In the genomic region with DNA sequence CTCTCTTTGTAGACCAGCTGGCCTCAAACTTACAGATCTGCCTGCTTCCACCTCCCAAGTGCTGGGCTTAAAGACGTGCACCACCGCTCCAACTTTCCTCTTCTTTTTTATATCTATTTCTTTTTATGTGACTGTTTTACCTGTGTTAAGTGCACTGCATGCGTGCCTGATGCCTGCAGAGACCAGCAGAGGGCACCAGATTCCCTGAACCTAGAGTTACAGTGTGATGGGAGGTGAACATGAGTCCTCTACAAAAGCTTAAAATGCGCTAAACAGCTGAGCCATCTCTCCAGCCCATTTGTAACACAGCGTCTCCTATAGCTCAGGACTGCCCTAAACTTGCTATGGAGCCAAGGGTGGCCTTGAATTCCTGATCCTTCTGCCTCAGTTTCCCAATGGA, we compare ENCODE assay signal across 8 mouse cellular contexts. TPM values are rescaled to one million over a fixed set of nuclear protein-coding genes. Genes with fewer than 3 reads are reported as not detected.
DNase-seq lines count a peak whose midpoint lies in the region; ATAC-seq and TF ChIP-seq lines count a peak whose summit lies in the region.

No protein-coding gene starts in this region.

- no peaks in the 10 kb centered on the region for H3K36me3 ChIP-seq in kidney, adult 2 months (ENCODE audit: control insufficient read depth, insufficient read depth, low read length)
- H3K36me3 ChIP-seq in kidney, embryonic 15.5 days, result no peaks in the 10 kb centered on the region
- H3K36me3 ChIP-seq in forebrain, embryonic 11.5 days (ENCODE audit: control insufficient read depth, insufficient read depth, low read length), result no peaks in the 10 kb centered on the region

- no peaks in the 10 kb centered on the region; the same call in 1 of the 2 replicates for H3K9me3 ChIP-seq in kidney, embryonic 15.5 days (replicated peaks)
- H3K9me3 ChIP-seq in forebrain, embryonic 11.5 days (ENCODE audit: control insufficient read depth, low read length), result no peaks in the 10 kb centered on the region; the same call in 1 of the 2 replicates

- DNase-seq in kidney, adult 2 months, result peak; percentile 34
- DNase-seq in NIH3T3 (ENCODE audit: low read depth), result peak; percentile 71
- peak; percentile 34 for DNase-seq in retina, postnatal 1 day
- no peak for DNase-seq in testis, postnatal 14 days (ENCODE audit: low spot score)
- no peak for DNase-seq in forebrain, embryonic 11.5 days (ENCODE audit: low spot score)
- DNase-seq in ovary, adult 18-20 months (ENCODE audit: low spot score), result no peak

- no peaks in the 10 kb centered on the region for H3K4me1 ChIP-seq in kidney, adult 2 months (ENCODE audit: control insufficient read depth, insufficient read depth, low read length)
- H3K4me1 ChIP-seq in kidney, embryonic 15.5 days, result peaks cover 5% of the 10 kb centered on the region
- no peaks in the 10 kb centered on the region for H3K4me1 ChIP-seq in forebrain, embryonic 11.5 days (replicated peaks; ENCODE audit: control insufficient read depth, insufficient read depth, low read length)

- no peak for TF ChIP-seq POLR2A in kidney, adult 2 months (IDR thresholded peaks at IDR 0.05; ENCODE audit: low read depth, low read length)

- peak; percentile 80 for TF ChIP-seq CTCF in kidney, adult 2 months (conservative IDR thresholded peaks at IDR 0.05; ENCODE audit: insufficient read depth, insufficient read length, low read depth, low read length)

- no peaks in the 10 kb centered on the region for H3K27me3 ChIP-seq in kidney, adult 2 months (replicated peaks; ENCODE audit: control insufficient read depth, insufficient read depth, low read length)
- H3K27me3 ChIP-seq in kidney, embryonic 15.5 days, result peaks cover 27% of the 10 kb centered on the region
- H3K27me3 ChIP-seq in forebrain, embryonic 11.5 days (ENCODE audit: control insufficient read depth, insufficient read depth, low read length), result no peaks in the 10 kb centered on the region

- H3K4me2 ChIP-seq in kidney, embryonic 15.5 days, result no peak overlapping the region
- H3K4me2 ChIP-seq in forebrain, embryonic 11.5 days (ENCODE audit: low read depth, low read length, severe bottlenecking), result no peak overlapping the region

- H3K9ac ChIP-seq in kidney, embryonic 15.5 days, result no peak overlapping the region
- H3K9ac ChIP-seq in forebrain, embryonic 11.5 days (ENCODE audit: low read length), result no peak overlapping the region

- 65% methylated on average over 5 of the region's 5 CpGs for WGBS in kidney, adult 2 months
- 60% methylated on average over 5 of the region's 5 CpGs for WGBS in kidney, embryonic 15.5 days
- WGBS in forebrain, embryonic 11.5 days, result 60% methylated on average over 5 of the region's 5 CpGs

- H3K27ac ChIP-seq in kidney, adult 2 months (ENCODE audit: insufficient read depth, low read depth, low read length), result no peak overlapping the region
- no peak overlapping the region for H3K27ac ChIP-seq in kidney, embryonic 15.5 days
- H3K27ac ChIP-seq in forebrain, embryonic 11.5 days (ENCODE audit: low read depth, low read length), result no peak overlapping the region

- no peak overlapping the region for H3K4me3 ChIP-seq in kidney, adult 2 months (ENCODE audit: insufficient read depth, low read depth, low read length)
- no peak overlapping the region for H3K4me3 ChIP-seq in kidney, embryonic 15.5 days (replicated peaks)
- H3K4me3 ChIP-seq in forebrain, embryonic 11.5 days (ENCODE audit: low read depth, low read length), result no peak overlapping the region

- no peak for ATAC-seq in kidney, embryonic 15.5 days (replicated peaks; ENCODE audit: low FRiP score)
- ATAC-seq in erythroblast, adult 5-6 weeks (replicated peaks; ENCODE audit: low FRiP score, poor library complexity, severe bottlenecking), result peak; percentile 86
- no peak for ATAC-seq in forebrain, embryonic 11.5 days (replicated peaks; ENCODE audit: low FRiP score)

RNA-seq across cellular contexts. Expression of a gene that starts 9.9 kb away (rescaled TPM):
- 0.09 and 0.12 TPM in 2 replicates for polyA plus RNA-seq in kidney, adult 2 months (2012; rRNA removed)
- polyA plus RNA-seq in kidney, embryonic 15.5 days (2015; fragmentation: Nextera tagmentation; extraction: Ambion mirVana), result 0.27 and 0.39 TPM in 2 replicates
- total RNA-seq in erythroblast, adult 5-6 weeks (2015; ENCODE audit: low replicate concordance), result 0.42 TPM in 1 of 2 replicates, not detected in the other
- 0.17 and 0.28 TPM in 2 replicates for total RNA-seq in erythroblast, adult 5-6 weeks (2017; ENCODE audit: low replicate concordance)
- 0.19 and 0.28 TPM in 2 replicates for polyA plus RNA-seq in forebrain, embryonic 11.5 days (2014; fragmentation: Nextera tagmentation; extraction: Ambion mirVana)

RNA-seq across cellular contexts. Expression of a gene that starts 10.2 kb away (rescaled TPM):
- polyA plus RNA-seq in kidney, adult 2 months (2012; rRNA removed), result 47.1 and 47.8 TPM in 2 replicates
- 44.5 and 57.4 TPM in 2 replicates for polyA plus RNA-seq in kidney, embryonic 15.5 days (2015; fragmentation: Nextera tagmentation; extraction: Ambion mirVana)
- total RNA-seq in erythroblast, adult 5-6 weeks (2015; ENCODE audit: low replicate concordance), result 379 and 403 TPM in 2 replicates
- 431 and 604 TPM in 2 replicates for total RNA-seq in erythroblast, adult 5-6 weeks (2017; ENCODE audit: low replicate concordance)
- 34.4 and 38.0 TPM in 2 replicates for polyA plus RNA-seq in forebrain, embryonic 11.5 days (2014; fragmentation: Nextera tagmentation; extraction: Ambion mirVana)

RNA-seq across cellular contexts. Expression of a gene that starts 36.0 kb away (rescaled TPM):
- polyA plus RNA-seq in kidney, adult 2 months (2012; rRNA removed), result 9.0 and 12.8 TPM in 2 replicates
- polyA plus RNA-seq in kidney, embryonic 15.5 days (2015; fragmentation: Nextera tagmentation; extraction: Ambion mirVana), result 30.3 and 32.0 TPM in 2 replicates
- 31.8 and 57.3 TPM in 2 replicates for total RNA-seq in erythroblast, adult 5-6 weeks (2015; ENCODE audit: low replicate concordance)
- 56.2 and 61.8 TPM in 2 replicates for total RNA-seq in erythroblast, adult 5-6 weeks (2017; ENCODE audit: low replicate concordance)
- polyA plus RNA-seq in forebrain, embryonic 11.5 days (2014; fragmentation: Nextera tagmentation; extraction: Ambion mirVana), result 23.0 and 23.4 TPM in 2 replicates

RNA-seq across cellular contexts. Expression of a gene that starts 49.2 kb away (rescaled TPM):
- polyA plus RNA-seq in kidney, adult 2 months (2012; rRNA removed), result 19.4 and 23.7 TPM in 2 replicates
- 40.5 and 41.0 TPM in 2 replicates for polyA plus RNA-seq in kidney, embryonic 15.5 days (2015; fragmentation: Nextera tagmentation; extraction: Ambion mirVana)
- 26.5 and 34.1 TPM in 2 replicates for total RNA-seq in erythroblast, adult 5-6 weeks (2015; ENCODE audit: low replicate concordance)
- 26.2 and 30.5 TPM in 2 replicates for total RNA-seq in erythroblast, adult 5-6 weeks (2017; ENCODE audit: low replicate concordance)
- 16.3 and 18.2 TPM in 2 replicates for polyA plus RNA-seq in forebrain, embryonic 11.5 days (2014; fragmentation: Nextera tagmentation; extraction: Ambion mirVana)

Comparison
In these comparisons a context has a peak if more than half of its experiments do, and no peak if none do; other contexts are left out.
1. DNase-seq: peak in kidney, adult 2 months (single experiment), NIH3T3 (single experiment) and retina, postnatal 1 day (single experiment); none in testis, postnatal 14 days (single experiment), forebrain, embryonic 11.5 days (single experiment) and ovary, adult 18-20 months (single experiment).